Mouse (Mus musculus): ENCODE measurements around the gene Ykt6. TPM values are rescaled to one million over a fixed set of nuclear protein-coding genes. Genes with fewer than 3 reads are reported as not detected.
A peak's percentile ranks its signal among the peaks of the same experiment; 100 is the strongest.
"Not testable (repeated sequence)": the region's sequence is repeated elsewhere in the genome, so short reads cannot be mapped to it uniquely, and the experiment has no call there.

Ykt6 gene
- polyA plus RNA-seq, 1 experiment from 2014 or later = 25.0 TPM

GRCm38 (mm10) chr11:6000961-6001682, 45.6 kb downstream of the Ykt6 start:
- DNase-seq = no peak
- Histone ChIP-seq H3K27ac (ENCODE audit: low read depth) (peak overlapping the region; percentile 88), H3K9ac (no peak overlapping the region; the same call in 1 of the 2 replicates), H3K4me2 (peak overlapping the region; percentile 31; the same call in 1 of the 2 replicates), H3K27me3 (ENCODE audit: insufficient read depth, low read length) (no peaks in the 10 kb centered on the region), H3K4me1 (ENCODE audit: insufficient read depth) (peaks cover 15% of the 10 kb centered on the region), H3K36me3 (ENCODE audit: insufficient read depth) (no peaks in the 10 kb centered on the region), H3K4me3 (ENCODE audit: low read depth, low read length) (no peak overlapping the region), H3K9me3 (ENCODE audit: low read depth, low read length) (no peaks in the 10 kb centered on the region)
- peak; percentile 19; the same call in 1 of the 2 replicates for ATAC-seq (ENCODE audit: insufficient read depth)
- no peak for TF ChIP-seq CTCF (IDR thresholded peaks at IDR 0.05; ENCODE audit: low read depth)
- 70% methylated on average over 14 of the region's 14 CpGs for WGBS

GRCm38 (mm10) chr11:6001981-6002649, 46.6 kb downstream of the Ykt6 start:
- Histone ChIP-seq H3K4me2 (no peak overlapping the region), H3K4me3 (ENCODE audit: low read depth, low read length) (no peak overlapping the region), H3K36me3 (ENCODE audit: insufficient read depth) (no peaks in the 10 kb centered on the region), H3K4me1 (ENCODE audit: insufficient read depth) (peaks cover 15% of the 10 kb centered on the region), H3K27ac (ENCODE audit: low read depth) (no peak overlapping the region), H3K27me3 (ENCODE audit: insufficient read depth, low read length) (no peaks in the 10 kb centered on the region), H3K9me3 (ENCODE audit: low read depth, low read length) (no peaks in the 10 kb centered on the region), H3K9ac (no peak overlapping the region)
- TF ChIP-seq CTCF (IDR thresholded peaks at IDR 0.05; ENCODE audit: low read depth) = no peak
- ATAC-seq (ENCODE audit: insufficient read depth) (no peak), DNase-seq (no peak)
- 75% methylated on average over 9 of the region's 9 CpGs for WGBS

GRCm38 (mm10) chr11:6003046-6003639, 47.6 kb downstream of the Ykt6 start:
- Histone ChIP-seq H3K4me3 (ENCODE audit: low read depth, low read length) (no peak overlapping the region), H3K36me3 (ENCODE audit: insufficient read depth) (no peaks in the 10 kb centered on the region), H3K4me1 (ENCODE audit: insufficient read depth) (peaks cover 15% of the 10 kb centered on the region), H3K27ac (ENCODE audit: low read depth) (no peak overlapping the region), H3K27me3 (ENCODE audit: insufficient read depth, low read length) (no peaks in the 10 kb centered on the region), H3K9me3 (ENCODE audit: low read depth, low read length) (no peaks in the 10 kb centered on the region), H3K9ac (no peak overlapping the region), H3K4me2 (no peak overlapping the region)
- WGBS = 42% methylated on average over 2 of the region's 2 CpGs
- ATAC-seq (ENCODE audit: insufficient read depth) (no peak), DNase-seq (peak; percentile 13)
- TF ChIP-seq CTCF (IDR thresholded peaks at IDR 0.05; ENCODE audit: low read depth) = 0 out of 2 replicates have a peak, but pooled peaks have one; percentile 23

- H3K27ac ChIP-seq (ENCODE audit: low read depth); ATAC-seq (ENCODE audit: insufficient read depth): not testable (repeated sequence)
Measured at GRCm38 (mm10) chr11:6005374-6006043, 50.0 kb downstream of the Ykt6 start.

GRCm38 (mm10) chr11:6006351-6007009, 51.0 kb downstream of the Ykt6 start:
- not testable (repeated sequence) for DNase-seq; ATAC-seq (ENCODE audit: insufficient read depth); H3K27me3 ChIP-seq (ENCODE audit: insufficient read depth, low read length); H3K9ac ChIP-seq; H3K27ac ChIP-seq (ENCODE audit: low read depth); H3K4me1 ChIP-seq (ENCODE audit: insufficient read depth); H3K9me3 ChIP-seq (ENCODE audit: low read depth, low read length); H3K36me3 ChIP-seq (ENCODE audit: insufficient read depth)
- Histone ChIP-seq H3K4me3 (ENCODE audit: low read depth, low read length) (peak overlapping the region; percentile 37), H3K4me2 (peak overlapping the region; percentile 60)
- WGBS = 2% methylated on average over 35 of the region's 44 CpGs

More at GRCm38 (mm10) chr11:6005374-6006043, 50.0 kb downstream of the Ykt6 start:
- H3K4me2 ChIP-seq; H3K4me1 ChIP-seq (ENCODE audit: insufficient read depth); H3K36me3 ChIP-seq (ENCODE audit: insufficient read depth); H3K9me3 ChIP-seq (ENCODE audit: low read depth, low read length); H3K9ac ChIP-seq; H3K27me3 ChIP-seq (ENCODE audit: insufficient read depth, low read length); H3K4me3 ChIP-seq (ENCODE audit: low read depth, low read length): not testable (repeated sequence)
- WGBS = 12% methylated on average over 1 of the region's 4 CpGs
- peak; percentile 8 for DNase-seq

- WGBS = 3% methylated on average over 22 of the region's 49 CpGs
- not testable (repeated sequence) for H3K27ac ChIP-seq (ENCODE audit: low read depth); H3K9me3 ChIP-seq (ENCODE audit: low read depth, low read length); H3K4me1 ChIP-seq (ENCODE audit: insufficient read depth); DNase-seq; H3K9ac ChIP-seq; H3K36me3 ChIP-seq (ENCODE audit: insufficient read depth); H3K27me3 ChIP-seq (ENCODE audit: insufficient read depth, low read length)
- H3K4me3 ChIP-seq (ENCODE audit: low read depth, low read length) = peak overlapping the region; percentile 37
- peak overlapping the region; percentile 60 for H3K4me2 ChIP-seq
- ATAC-seq (ENCODE audit: insufficient read depth) = peak; percentile 73; the same call in 1 of the 2 replicates
Measured at GRCm38 (mm10) chr11:6007010-6007778, 51.7 kb downstream of the Ykt6 start.

- H3K27me3 ChIP-seq (ENCODE audit: insufficient read depth, low read length); H3K36me3 ChIP-seq (ENCODE audit: insufficient read depth); ATAC-seq (ENCODE audit: insufficient read depth); H3K27ac ChIP-seq (ENCODE audit: low read depth); H3K9ac ChIP-seq; H3K4me1 ChIP-seq (ENCODE audit: insufficient read depth); H3K9me3 ChIP-seq (ENCODE audit: low read depth, low read length); DNase-seq: not testable (repeated sequence)
- Histone ChIP-seq H3K4me2 (peak overlapping the region; percentile 46; the same call in 1 of the 2 replicates), H3K4me3 (ENCODE audit: low read depth, low read length) (peak overlapping the region; percentile 37; the same call in 1 of the 2 replicates)
- WGBS = 22% methylated on average over 10 of the region's 13 CpGs
Measured at GRCm38 (mm10) chr11:6007779-6008128, 52.3 kb downstream of the Ykt6 start.

- not testable (repeated sequence) for H3K27ac ChIP-seq (ENCODE audit: low read depth); H3K27me3 ChIP-seq (ENCODE audit: insufficient read depth, low read length); DNase-seq; ATAC-seq (ENCODE audit: insufficient read depth); H3K9me3 ChIP-seq (ENCODE audit: low read depth, low read length); H3K4me3 ChIP-seq (ENCODE audit: low read depth, low read length); H3K36me3 ChIP-seq (ENCODE audit: insufficient read depth); H3K9ac ChIP-seq; H3K4me1 ChIP-seq (ENCODE audit: insufficient read depth); H3K4me2 ChIP-seq
- 100% methylated on average over 3 of the region's 18 CpGs for WGBS
Measured at GRCm38 (mm10) chr11:6010751-6011482, 55.4 kb downstream of the Ykt6 start.

All from lung, embryonic 14.5 days (tissue).